Mouse (Mus musculus) cerebellum, adult (tissue): ENCODE data around the gene Mfsd2b.
"Not testable (repeated sequence)": the region's sequence is repeated elsewhere in the genome, so short reads cannot be mapped to it uniquely, and the experiment has no call there.

Experiments
- ATAC-seq: cut with Nextera tagmentation; 2 replicates; pipeline ENCODE4 v1.9.2; 2017; ENCODE audit warnings: mild to moderate bottlenecking, moderate library complexity, mixed read lengths; ENCODE audit not compliant: insufficient number of reproducible peaks, low FRiP score, low TSS enrichment

Gene Mfsd2b

DNA sequence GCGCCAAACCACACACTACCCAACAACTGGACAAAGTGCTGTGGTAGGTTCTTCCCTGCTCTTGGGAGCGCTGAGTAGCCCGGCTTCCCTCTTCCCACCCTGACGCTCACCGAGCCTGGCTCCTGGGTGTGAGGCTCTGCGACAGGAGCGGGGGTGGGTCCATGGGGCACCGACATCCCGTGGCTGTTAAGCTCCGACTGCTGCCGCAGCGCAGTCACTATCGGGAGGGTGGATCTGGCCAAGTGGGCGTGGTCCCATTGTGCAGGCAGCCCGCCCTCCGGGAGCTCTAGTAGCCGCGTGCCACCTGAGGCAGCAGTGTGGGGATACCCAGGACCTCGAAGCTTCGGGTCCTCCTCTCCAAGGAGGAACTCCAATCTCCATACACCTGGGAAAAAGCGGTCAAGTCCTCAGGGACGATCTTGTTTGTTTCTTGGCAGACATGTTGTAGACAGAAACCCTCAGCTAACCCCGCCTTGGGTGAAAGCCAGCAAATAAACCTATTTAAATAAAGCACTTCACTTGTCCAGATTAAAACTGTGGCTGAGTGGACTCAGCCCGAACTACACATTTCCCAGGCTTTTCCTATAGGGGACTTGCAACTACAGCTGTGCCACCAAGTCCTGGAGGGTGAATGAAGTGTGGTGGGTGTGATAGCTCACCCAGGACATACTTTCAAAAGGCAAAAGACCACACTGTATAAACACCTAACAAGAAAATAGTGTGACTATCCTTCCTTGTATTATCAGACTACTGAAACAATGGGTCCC is at the start of gene Mfsd2b:
TSS of gene Mfsd2b (minus strand) at position 199 of the 767 bp plus-strand sequence.
- ATAC-seq, result peak; percentile 41; the same call in 1 of the 2 replicates

DNA sequence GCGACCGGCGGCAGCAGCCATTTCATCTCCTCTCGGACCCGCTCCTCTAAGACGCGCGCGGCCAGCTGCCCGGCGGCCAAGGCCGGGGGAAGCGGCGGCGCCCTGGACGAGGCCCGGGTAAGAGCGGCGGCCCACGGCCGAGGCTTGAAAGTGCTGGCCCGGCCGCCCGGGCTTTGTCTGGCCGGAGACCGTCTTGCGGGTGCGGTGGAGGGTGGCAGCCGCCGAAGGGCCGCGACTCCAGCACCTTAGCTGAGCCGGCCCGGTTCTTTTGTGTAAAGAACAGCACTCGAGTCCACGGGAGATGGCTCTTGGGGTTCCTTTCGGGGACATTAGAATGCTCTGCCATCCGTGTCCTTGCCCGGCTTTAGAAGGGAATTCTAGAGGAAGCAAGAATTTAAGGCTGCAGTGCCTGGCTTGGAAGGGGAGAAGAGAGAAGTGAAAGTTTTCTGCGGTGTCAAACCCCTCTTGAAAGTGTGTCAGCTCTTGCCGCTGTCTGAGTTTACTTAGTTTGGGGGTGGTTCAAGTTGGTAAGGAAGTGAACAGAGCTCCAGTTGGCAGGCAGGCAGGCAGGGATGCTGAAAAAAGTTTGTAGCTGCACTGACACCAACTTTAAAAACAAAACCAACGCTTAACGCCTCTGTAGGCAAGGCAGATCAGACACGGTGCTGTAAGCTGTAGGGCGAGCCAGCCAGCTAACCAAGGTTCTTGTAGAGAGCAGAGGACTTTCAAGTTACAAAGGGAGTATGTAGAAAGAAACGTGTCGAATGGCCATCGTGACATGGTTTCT is 43.8 kb upstream of the Mfsd2b start:
- peak; percentile 57 for ATAC-seq

DNA sequence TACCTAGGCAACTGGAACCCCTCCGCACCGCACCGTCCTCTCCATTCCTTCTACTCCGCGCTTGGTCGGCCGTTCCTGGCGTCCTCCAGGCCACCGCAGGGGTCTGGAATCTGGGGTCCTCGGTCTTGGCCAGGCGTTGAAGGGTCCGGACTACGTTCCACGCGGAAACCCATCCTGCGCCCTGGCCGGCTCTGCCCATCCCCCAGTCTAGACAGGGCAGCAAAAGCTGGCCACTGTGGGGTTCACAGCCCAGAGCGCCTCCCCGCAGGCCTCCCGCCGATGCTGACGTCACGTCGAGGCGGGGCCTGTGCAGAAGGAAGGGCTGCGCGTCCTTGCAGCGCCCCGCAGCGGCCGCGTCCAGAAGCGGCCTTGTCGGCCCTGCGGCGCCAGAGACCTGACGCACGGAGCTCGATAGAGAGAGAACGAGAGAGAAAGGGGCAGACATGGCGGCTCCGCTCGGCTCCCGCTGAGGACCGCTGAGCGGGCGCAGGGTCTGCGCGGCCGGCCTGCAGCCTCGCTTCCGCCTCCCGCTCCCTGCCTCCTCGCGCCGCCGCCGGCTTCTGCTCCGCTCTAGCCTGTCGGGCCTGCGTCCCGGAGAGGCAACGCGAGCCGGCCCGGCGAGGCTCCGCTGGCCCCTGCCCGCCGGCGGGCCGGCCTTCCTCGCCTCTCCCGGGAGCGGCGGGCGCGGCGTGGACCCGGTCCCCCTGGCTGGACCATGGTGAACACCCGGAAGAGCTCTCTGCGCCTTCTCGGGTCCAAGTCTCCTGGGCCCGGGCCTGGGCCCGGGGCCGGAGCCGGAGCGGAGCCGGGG is 43.0 kb upstream of the Mfsd2b start, which contains the start of gene Atad2b:
TSS of gene Atad2b (plus strand) at position 360 of the 811 bp plus-strand sequence.
- peak; percentile 95 for ATAC-seq

DNA sequence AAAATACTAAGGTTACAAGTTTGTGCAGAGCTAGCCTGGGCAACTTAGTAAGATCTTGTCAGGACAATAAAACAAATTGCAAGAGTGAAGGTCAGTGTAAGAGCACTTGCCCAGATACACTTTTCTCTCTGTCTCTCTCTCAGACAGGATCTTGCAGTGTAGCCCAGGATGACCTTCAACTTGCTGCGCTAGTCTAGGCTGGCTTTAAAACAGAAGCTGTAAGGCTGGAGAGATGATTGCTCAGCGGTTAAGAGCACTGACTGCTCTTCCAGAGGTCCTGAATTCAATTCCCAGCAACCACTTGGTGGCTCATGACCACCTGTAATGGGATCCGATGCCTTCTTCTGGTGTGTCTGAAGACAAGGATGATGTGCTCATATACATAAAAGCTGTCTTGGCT is 40.8 kb upstream of the Mfsd2b start:
- ATAC-seq, result no peak

DNA sequence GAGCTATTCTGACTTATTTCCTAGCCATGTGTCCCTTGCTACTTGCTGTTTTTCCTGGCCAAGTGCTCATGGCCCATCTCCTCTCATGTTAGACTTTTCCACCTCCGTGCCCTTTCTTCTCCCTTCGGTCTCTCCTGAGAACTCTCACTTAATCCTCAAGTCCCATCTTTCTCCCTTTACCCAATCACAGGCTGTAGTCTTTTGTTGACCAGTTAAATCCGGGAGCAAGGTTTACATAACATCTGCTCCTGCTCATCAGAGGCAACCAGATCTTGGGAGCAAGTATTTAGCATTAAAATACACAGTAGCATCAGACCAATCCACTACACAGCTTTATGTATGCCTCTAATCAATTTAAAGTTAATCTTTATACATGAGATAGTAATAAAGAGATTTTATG is 40.3 kb upstream of the Mfsd2b start:
- no peak for ATAC-seq

DNA sequence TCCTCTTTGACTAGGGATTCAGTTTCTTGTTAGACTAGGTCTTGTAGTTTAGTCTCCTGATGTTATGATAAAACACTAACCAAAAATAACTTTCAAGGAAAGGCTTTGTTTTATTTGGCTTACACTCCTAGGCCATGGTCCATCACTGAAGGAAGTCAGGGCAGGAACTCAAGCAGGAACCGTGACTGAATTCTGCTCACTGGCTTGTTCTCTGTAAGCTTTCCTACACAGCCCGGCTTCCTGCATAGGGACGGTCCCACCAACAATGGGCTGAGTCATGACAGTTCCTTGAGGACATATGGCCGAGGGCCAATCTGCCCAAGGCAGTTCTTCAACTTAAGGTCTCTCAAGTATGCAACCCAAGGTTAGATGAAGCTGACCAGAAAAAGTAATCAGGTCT is 37.6 kb upstream of the Mfsd2b start:
- no peak for ATAC-seq

DNA sequence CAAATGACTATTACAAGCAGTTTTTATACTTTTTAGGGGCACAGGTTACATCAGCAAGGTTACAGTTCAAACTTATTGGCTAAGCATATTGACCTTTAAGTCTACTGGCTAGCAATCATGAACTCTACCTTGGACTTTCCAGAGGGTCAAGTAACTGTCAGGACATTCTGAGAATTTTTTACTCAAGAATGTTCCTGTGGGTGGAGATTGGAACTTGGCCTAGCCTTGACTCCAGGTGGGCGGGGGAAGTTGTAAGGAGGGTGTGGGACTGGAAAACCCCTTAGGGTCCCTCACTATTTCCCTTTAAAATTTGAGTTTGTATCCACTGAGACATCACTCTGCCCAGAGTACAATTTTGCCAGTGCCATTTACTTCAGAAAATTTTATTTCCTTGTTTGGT is 36.3 kb upstream of the Mfsd2b start:
- not testable (repeated sequence) for ATAC-seq

DNA sequence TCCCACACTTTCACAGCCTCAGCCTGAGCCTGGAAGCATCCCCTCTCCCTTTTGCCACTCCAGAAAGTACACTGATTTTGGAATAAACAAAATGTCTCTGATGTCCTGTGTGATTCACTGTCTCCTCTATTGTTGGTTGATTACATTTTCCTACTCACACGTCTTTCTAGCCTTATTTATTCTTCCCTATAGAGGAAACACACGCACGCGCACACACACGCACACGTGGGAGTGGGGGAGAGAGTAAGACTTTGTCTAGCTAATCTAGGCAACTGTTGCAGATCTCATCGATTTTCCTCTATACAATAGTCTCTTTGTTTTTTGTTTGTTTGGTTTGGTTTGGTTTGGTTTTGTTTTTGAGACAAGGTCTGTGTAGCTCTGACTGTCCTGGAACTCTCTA is 34.2 kb upstream of the Mfsd2b start:
- no peak for ATAC-seq

DNA sequence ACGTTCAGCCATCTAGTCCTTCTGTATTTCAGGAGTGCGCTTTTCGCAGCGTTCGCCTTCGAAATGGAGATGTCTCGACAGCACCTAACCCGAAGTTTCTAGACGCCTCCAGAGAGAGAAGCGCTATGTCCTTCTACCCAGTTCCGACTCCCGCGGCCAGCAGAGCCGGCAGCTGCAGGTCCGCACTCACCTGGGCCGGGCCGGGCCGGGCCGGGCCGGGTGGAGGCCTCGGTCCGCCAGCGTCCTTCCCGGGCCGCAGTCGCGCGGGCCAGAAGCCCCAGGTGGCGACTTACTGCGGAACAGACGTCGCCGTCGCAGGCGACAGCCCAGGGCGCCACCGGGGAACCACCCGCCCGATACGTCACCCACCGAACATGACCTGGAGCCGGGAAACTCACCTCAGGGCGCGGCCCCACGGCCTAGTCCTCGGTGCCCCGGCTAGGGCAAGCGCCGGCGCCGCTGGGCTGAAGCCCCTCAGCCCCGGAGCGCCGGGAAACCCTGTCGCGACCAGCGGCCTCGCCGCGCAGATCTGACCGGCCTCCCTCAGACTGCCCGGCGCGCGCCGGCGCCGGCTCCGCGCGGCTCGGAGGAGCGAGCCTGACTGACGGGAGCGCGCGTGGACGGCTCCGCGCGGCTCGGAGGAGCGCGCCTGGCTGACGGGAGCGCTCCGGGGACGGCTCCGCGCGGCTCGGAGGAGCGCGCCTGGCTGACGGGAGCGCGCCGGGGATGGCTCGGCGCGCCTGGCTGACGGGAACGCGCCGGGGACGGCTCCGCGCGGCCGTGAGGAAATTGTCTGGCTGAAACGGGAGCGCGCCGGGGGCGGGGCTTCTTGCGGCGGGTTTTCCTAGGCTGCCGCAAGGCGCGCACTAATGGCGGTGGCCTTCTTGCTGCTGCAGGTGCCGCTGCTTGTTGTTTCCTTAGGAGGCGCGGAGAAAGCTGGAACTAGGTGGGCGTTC is 33.1 kb upstream of the Mfsd2b start, which contains the start of gene Ubxn2a:
TSS of gene Ubxn2a (minus strand) at position 755 of the 956 bp plus-strand sequence.
- peak; percentile 88 for ATAC-seq

DNA sequence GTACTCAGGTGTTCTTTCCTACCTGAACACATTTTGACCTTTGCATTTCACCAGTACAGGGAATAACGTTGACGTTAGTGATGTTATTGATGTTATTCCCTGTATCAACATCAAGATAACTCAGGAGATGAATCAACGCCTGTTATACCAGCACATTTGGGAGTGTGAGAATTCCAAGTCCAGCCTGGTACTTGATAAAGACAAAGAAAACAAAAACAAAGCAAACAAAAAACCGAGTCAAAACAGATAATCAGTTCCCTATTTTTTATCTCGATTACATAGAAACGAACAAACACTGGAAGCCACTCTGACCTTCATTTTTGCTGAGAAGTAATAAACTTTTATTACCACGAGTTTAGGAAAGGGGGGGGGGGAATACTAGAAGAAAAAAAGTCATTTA is 32.3 kb upstream of the Mfsd2b start:
- no peak for ATAC-seq

DNA sequence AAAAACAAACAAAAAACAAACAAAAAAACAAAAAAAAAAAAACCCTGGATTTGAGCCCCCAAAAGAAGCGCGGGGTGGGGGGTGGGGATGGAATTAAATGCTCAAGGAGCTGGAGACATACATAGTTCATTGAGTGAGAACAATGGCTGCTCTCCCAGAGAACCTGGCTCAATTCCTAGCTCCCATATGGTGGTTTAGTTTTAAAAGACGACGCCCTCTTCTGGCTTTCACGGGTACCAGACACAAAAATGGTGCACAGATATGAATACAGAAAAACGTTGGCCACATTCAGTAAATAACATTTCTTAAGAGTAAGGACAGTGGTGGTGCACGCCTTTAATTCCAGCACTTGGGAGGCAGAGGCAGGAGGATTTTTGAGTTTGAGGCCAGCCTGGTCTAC is 31.8 kb upstream of the Mfsd2b start:
- ATAC-seq, result no peak

DNA sequence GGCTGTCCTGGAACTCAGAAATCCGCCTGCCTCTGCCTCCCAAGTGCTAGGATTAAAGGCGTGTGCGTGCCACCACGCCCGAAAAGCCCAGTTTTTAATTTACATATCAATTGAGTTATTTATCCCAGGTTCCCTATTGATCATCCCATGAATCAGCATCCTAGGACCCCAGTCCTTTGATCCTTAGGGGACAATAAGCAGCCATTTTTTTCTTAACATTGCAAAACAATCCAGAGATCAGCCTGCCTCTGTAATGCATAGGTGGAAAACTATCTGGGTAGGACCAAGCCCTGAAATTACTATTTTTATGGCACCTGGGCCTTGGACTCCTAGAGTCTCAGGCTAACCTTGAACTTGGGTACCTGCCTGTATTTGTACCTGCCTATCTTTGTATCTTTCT is 23.9 kb upstream of the Mfsd2b start:
- no peak for ATAC-seq

DNA sequence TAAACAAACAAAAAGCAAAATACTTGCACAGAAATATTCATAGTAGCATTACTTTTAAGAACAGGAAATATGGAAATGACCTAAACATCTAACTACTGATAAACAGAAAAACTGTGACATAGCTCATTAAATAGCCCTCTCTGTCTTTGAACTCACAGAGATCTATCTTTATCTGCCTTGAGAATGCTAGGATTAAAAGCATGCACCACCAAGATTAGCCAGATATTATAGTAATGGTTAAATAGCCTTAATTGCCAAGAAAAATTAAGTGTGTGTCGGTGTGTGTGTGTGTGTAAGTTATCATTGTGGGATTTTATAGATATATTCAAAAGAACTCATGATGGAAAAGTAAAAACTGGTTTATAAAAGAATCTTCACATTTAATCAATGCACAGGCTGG is 15.7 kb upstream of the Mfsd2b start:
- ATAC-seq, result no peak

DNA sequence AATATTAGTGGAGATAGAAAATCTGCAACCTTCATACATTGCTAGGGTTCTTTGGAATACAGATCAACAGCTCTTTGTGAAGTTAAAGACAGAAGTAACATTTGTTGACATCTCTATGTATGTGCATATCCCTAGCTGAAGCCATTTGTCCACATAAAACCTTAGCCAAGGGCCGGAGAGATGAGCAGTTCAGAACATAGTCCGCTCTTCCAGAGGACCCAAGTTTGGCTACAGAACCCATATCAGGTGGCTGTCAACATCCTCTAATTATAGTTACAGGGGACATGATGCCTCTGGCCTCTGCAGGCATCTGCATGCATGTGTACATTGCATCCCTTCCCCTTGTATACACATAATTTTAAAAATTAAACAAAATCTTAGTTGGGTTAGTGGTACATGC is 15.1 kb upstream of the Mfsd2b start:
- no peak for ATAC-seq

DNA sequence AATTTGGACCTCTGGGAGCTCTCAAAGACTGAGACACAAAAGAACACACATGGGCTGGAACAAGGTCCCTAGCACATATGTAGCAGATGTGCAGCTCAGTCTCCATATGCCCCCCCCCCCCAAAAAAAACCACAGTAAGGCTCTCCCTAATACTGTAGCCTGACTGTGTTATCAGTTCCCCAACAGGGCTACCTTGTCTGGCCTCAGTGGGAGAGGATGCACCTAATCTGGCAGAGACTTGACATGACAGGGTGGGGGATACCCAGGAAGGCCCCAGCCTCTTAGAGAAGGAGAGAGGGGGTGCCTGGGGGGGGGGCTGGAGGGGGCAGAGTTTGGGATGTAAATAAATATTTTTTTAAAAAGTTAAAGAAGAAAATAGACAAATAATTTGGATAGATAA is 14.6 kb upstream of the Mfsd2b start:
- no peak for ATAC-seq

DNA sequence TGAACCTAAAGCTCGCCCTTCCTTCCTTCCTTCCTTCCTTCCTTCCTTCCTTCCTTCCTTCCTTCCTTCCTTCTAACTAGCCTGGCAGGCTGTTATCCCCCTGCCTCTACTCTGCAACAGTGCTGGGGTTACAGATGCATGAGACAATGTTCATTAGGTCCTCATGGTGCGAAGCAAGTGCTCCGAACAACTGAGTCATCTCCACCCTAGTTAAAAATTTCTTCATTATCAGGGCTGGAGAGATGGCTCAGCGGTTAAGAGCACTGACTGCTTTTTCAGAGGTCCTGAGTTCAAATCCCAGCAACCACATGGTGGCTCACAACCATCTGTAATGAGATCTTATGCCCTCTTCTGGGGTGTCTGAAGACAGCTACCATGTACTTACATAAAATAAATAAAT is 12.4 kb upstream of the Mfsd2b start:
- ATAC-seq, result not testable (repeated sequence)

DNA sequence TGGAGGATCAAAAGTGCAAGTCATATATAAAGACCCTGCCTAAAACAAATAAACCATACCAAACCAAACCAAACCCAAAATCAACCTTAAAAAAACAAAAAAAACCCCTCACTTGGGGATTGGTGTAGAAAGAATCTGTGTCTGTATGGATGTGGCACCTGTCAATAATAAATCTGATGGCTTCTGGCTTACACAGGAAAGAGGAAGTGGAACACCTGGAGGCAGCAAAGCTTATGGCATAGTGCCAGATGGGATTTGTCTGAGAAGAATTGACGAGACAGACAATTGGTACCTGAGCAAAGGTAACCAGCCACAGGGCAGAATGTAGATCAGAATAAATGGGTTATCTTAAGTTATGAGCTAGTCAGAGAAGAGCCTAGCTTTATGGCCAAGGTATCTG is 10.9 kb upstream of the Mfsd2b start:
- ATAC-seq, result no peak

DNA sequence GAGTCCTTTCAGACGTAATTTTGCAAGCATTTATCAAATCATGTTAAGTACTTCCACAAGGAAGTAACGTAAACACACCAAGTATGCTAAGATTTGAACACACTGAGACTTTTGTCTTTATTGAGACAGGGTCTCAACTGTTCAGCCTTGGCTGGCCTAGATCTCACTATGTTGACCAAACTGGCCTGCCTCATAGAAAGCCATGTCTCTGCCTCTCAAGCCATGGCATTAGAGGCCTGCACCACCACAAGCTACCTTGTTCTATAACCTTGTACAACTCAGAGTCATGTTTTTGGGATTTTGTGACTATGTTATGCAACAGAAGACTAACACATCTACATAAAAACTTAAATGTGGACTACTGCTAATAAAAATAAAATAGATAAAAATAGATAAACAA is 7.9 kb upstream of the Mfsd2b start:
- no peak for ATAC-seq

DNA sequence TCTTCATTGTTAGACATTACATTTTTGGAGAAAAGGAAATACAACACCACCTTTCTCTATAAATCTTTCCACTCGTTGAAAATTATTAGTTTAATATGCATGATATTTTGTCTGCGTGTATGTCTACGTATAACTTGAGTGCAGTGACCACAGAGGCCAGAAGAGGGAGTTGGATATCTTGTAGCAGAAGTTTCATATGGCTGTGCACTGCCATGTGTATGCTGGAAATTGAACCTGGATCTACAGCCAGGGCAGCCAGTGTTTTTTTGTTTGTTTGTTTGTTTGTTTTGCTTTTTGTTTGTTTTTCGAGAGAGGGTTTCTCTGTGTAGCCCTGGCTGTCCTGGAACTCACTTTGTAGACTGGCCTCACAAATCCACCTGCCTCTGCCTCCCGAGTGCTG is 4.9 kb upstream of the Mfsd2b start:
- no peak for ATAC-seq
